Comparison of ENCODE assay signal across 12 mouse cellular contexts in the genomic region with DNA sequence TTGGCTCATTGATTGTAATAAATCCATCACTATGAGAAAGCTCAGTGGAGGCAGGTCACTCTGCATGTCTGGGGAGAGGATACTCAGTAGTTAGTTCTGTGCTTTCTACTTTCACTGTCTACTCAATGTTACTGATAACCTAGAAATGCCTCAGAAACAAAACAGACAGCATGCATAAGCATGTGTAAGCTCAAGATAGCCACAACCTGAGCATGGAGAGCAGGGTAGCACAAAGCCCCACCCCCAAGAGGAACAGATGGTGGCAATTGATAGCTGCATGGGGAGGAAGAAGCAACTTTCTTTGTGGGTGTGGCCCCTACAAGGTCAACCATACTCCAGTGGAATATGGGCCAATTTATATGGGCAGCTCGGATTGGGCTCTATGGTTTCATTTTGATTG.
A peak's percentile ranks its signal among the peaks of the same experiment; 100 is the strongest.
DNase-seq lines count a peak whose midpoint lies in the region; ATAC-seq lines count a peak whose summit lies in the region.
"Had no signal": no experiment of that assay in that cellular context is flagged by ENCODE, and none has a peak within 500 bp of the region (broad histone marks: within the 10 kb centered on the region; RNA-seq: fewer than 3 reads in every experiment).

No protein-coding gene starts in this region.

- H3K27me3 ChIP-seq in heart, embryonic 13.5 days (replicated peaks) = no peaks in the 10 kb centered on the region
- H3K27me3 ChIP-seq: embryonic facial prominence, embryonic 13.5 days; limb, embryonic 13.5 days; midbrain, embryonic 15.5 days had no signal

- no peaks in the 10 kb centered on the region for H3K9me3 ChIP-seq in heart, embryonic 13.5 days
- H3K9me3 ChIP-seq: embryonic facial prominence, embryonic 13.5 days; limb, embryonic 13.5 days; midbrain, embryonic 15.5 days had no signal

- H3K4me1 ChIP-seq in heart, embryonic 13.5 days = peaks cover 16% of the 10 kb centered on the region
- H3K4me1 ChIP-seq: embryonic facial prominence, embryonic 13.5 days; limb, embryonic 13.5 days; midbrain, embryonic 15.5 days had no signal

- no peak overlapping the region for H3K9ac ChIP-seq in heart, embryonic 13.5 days
- H3K9ac ChIP-seq: embryonic facial prominence, embryonic 13.5 days; limb, embryonic 13.5 days; midbrain, embryonic 15.5 days had no signal

- H3K27ac ChIP-seq in heart, embryonic 13.5 days (replicated peaks) = no peak overlapping the region
- H3K27ac ChIP-seq: embryonic facial prominence, embryonic 13.5 days; limb, embryonic 13.5 days; midbrain, embryonic 15.5 days had no signal

- 85% methylated on average over 1 of the region's 1 CpGs for WGBS in heart, embryonic 13.5 days

- no peak overlapping the region for H3K4me3 ChIP-seq in heart, embryonic 13.5 days
- H3K4me3 ChIP-seq: embryonic facial prominence, embryonic 13.5 days; limb, embryonic 13.5 days; midbrain, embryonic 15.5 days had no signal

- ATAC-seq in heart, embryonic 13.5 days (ENCODE audit: extremely low read depth, insufficient number of reproducible peaks, low FRiP score, low TSS enrichment) = peak; percentile 88
- peak; percentile 44 for ATAC-seq in granulocyte monocyte progenitor cell, adult 5-6 weeks (replicated peaks; ENCODE audit: poor library complexity, severe bottlenecking)
- ATAC-seq: midbrain, embryonic 15.5 days had no signal

- H3K4me2 ChIP-seq in heart, embryonic 13.5 days = no peak overlapping the region
- H3K4me2 ChIP-seq: embryonic facial prominence, embryonic 13.5 days; limb, embryonic 13.5 days; midbrain, embryonic 15.5 days had no signal

- intact Hi-C loops in heart, postnatal 14 days (cut with DNase I) = no loop called here

- no peaks in the 10 kb centered on the region for H3K36me3 ChIP-seq in heart, embryonic 13.5 days
- H3K36me3 ChIP-seq: embryonic facial prominence, embryonic 13.5 days; limb, embryonic 13.5 days; midbrain, embryonic 15.5 days had no signal

- DNase-seq in heart, postnatal 14 days = no peak
- peak; percentile 62 for DNase-seq in MEL-GATA-1-ER (ENCODE audit: extremely low read depth, low read depth)
- DNase-seq in mesoderm, embryonic 11.5 days (ENCODE audit: low read depth, low spot score) = peak; percentile 3
- DNase-seq in left cerebral cortex, adult 9 months (ENCODE audit: low spot score in 2 of 2) = no peak
- no peak for DNase-seq in lung, postnatal 10 days
- no peak for DNase-seq in cerebellum, adult 9-11 months
- DNase-seq: kidney, adult 11 months had no signal

Comparison
In these comparisons a context has a peak if more than half of its experiments do, and no peak if none do; other contexts are left out.
1. DNase-seq: peak in MEL-GATA-1-ER (single experiment) and mesoderm, embryonic 11.5 days (single experiment); none in heart, postnatal 14 days (0 of 2), left cerebral cortex, adult 9 months (0 of 2), lung, postnatal 10 days (single experiment) and cerebellum, adult 9-11 months (single experiment).